Mouse (Mus musculus): ENCODE measurements around the gene Thsd7b. TPM values are rescaled to one million over a fixed set of nuclear protein-coding genes. Genes with fewer than 3 reads are reported as not detected.
"Not testable (repeated sequence)": the region's sequence is repeated elsewhere in the genome, so short reads cannot be mapped to it uniquely, and the experiment has no call there.

The Thsd7b gene
- total RNA-seq, 1 experiment from 2014 or later: not detected

GRCm38 (mm10) chr1:129602284-129602683 lies 329.2 kb downstream of the Thsd7b start:
- no peak for ATAC-seq (ENCODE audit: extremely low read depth, insufficient number of reproducible peaks, low FRiP score, poor library complexity, severe bottlenecking)

DNA sequence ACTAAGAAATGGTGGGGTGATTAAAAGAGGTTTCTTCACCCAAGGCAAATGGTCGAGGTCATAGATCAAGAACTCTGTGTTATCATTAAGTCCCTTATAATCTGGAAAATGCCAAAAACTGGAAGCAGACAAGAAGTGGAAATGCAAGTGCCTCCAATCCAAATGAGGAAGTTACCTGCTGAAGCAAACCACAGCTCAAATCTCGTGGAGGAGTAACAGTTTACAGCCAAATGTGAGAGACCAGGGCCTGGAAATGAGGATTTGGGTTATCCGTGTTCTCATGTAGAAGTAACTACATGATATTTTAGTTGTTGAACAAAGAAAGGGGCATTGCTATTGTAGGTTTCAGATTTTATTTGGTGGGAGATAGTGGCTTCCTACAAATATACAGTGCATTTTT lies 335.3 kb downstream of the Thsd7b start:
- no peak for ATAC-seq (ENCODE audit: extremely low read depth, insufficient number of reproducible peaks, low FRiP score, poor library complexity, severe bottlenecking)

- no peak for ATAC-seq (ENCODE audit: extremely low read depth, insufficient number of reproducible peaks, low FRiP score, poor library complexity, severe bottlenecking)
Measured at GRCm38 (mm10) chr1:129616080-129616479, 343.0 kb downstream of the Thsd7b start.

- no peak for ATAC-seq (ENCODE audit: extremely low read depth, insufficient number of reproducible peaks, low FRiP score, poor library complexity, severe bottlenecking)
Measured at GRCm38 (mm10) chr1:129619440-129620301, 346.6 kb downstream of the Thsd7b start.

DNA sequence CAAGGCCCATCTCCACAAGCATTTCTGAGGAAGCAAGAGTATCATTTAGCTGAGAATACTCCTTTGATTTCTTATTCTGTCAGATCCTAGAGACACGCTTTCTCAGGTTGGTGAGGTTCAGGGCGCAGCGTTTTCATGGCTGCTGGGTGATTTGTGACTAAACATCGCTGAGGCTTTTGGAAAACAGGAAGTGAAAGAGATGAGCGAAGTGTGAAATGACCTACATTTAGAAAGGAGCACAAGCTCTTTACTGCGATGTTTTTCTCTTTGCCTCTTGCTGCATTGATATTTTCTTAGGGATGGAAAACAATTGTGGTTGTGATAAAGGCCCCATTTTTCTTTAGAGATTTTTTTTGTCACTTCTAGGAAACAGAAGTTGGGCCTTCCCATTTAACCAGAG lies 351.4 kb downstream of the Thsd7b start:
- no peak for ATAC-seq (ENCODE audit: extremely low read depth, insufficient number of reproducible peaks, low FRiP score, poor library complexity, severe bottlenecking)

- ATAC-seq (ENCODE audit: extremely low read depth, insufficient number of reproducible peaks, low FRiP score, poor library complexity, severe bottlenecking): no peak
Measured at GRCm38 (mm10) chr1:129635146-129635545, 362.0 kb downstream of the Thsd7b start.

DNA sequence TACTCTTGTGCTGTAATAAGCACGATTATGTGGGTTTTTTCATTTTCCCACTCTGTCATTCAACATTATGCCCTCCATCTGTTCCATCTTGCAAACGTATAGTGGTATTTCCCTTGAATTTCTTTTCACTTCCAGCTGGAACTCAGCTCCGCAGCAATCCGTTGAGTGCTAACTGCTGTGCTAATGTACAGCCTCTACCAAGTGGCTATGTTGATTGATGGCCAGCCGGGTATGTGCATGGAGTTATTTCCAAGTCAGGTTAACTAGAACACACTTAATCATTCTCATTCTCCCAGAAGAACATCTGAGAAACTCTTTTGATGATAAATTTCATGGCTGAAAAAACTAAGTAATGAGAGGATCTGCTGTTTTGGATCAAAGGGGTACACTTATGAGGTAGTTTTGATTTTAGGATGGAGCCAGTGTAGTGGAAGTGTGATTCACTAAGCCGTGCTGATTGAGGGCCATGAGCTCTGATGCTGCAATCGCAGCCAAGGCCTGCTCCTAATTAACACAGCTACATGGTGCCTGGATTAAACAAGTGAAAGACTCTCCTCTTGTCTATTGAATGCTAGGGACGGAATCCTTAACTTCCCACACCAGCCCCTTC lies 371.3 kb downstream of the Thsd7b start:
- ATAC-seq (ENCODE audit: extremely low read depth, insufficient number of reproducible peaks, low FRiP score, poor library complexity, severe bottlenecking): no peak

DNA sequence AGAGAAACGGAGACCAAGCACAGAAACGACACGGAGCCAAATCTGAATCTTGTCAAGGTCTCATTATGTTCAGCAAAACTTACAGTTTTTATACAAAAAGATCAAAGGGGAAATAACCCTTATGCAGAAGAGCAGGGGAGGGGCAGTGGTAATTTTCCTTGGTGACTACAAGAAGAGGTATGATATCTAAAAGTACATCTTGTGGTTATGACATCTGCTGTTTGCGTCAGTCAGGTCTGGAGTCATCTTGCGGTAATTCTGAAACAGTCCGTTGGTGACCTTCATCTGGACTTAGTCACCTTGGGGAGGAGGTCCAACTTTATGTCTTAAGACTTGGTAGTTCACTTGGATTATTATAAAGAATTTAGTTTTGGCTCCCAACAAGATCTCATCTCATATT lies 378.3 kb downstream of the Thsd7b start:
- ATAC-seq (ENCODE audit: extremely low read depth, insufficient number of reproducible peaks, low FRiP score, poor library complexity, severe bottlenecking): not testable (repeated sequence)

- no peak for ATAC-seq (ENCODE audit: extremely low read depth, insufficient number of reproducible peaks, low FRiP score, poor library complexity, severe bottlenecking)
Measured at GRCm38 (mm10) chr1:129658045-129658444, 384.9 kb downstream of the Thsd7b start.

DNA sequence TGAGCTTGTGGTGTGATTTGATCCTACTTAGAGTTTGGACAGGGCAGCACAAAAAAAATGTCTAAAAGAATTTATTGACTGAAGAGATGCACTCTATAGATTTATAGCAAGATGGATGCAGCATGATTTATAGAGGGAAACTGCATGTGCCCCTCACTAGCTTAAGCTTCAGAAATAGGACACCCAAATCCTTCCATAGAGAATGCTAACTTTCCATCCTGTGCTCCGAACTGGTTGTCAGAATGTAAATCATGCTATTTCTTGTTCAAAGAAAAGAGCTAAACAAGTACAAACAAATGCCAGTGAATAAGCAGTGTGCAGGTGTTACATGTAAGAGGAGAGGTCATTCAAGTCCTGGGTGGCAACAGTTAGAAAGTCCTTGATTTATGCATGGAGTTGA lies 402.8 kb downstream of the Thsd7b start:
- ATAC-seq (ENCODE audit: extremely low read depth, insufficient number of reproducible peaks, low FRiP score, poor library complexity, severe bottlenecking): no peak

DNA sequence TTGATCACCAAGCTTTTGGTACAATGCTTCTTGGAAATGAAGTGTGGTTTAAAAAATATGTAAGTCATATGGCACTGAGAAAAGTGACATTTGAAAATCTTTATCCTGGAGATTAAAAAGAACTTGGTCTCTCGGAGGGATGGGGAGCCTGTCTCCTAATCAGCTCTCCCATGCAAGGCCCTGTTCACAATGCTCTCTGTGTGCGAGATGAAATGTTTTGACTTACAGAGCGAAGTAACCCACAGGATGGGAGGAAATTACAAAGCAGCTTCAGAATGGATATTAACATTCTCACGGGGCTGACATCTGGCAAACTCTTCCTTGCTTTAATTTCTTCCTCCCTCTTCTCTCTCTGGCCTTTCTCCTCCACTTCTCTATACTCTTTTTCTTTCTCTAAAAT lies 405.7 kb downstream of the Thsd7b start:
- ATAC-seq (ENCODE audit: extremely low read depth, insufficient number of reproducible peaks, low FRiP score, poor library complexity, severe bottlenecking): no peak

GRCm38 (mm10) chr1:129705701-129706100 lies 432.6 kb downstream of the Thsd7b start:
- no peak for ATAC-seq (ENCODE audit: extremely low read depth, insufficient number of reproducible peaks, low FRiP score, poor library complexity, severe bottlenecking)

DNA sequence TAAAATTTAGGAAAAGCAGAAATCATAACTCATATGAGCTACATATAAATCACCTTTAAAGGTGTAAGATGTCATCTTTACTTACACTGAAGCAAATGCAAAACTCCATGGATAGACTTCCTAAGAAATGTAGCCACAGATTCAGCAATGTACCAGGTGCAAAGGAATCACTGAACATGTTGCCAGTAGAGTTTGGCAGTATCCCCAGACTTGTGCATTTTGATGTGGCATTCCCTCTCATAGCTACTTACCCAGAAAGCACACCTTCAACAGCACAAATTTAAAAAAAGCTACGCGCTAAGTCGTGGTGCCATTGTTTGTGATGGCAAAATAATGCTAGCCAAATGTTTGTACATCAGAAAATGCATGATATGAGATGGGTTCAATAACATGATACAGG lies 439.6 kb downstream of the Thsd7b start:
- no peak for ATAC-seq (ENCODE audit: extremely low read depth, insufficient number of reproducible peaks, low FRiP score, poor library complexity, severe bottlenecking)

DNA sequence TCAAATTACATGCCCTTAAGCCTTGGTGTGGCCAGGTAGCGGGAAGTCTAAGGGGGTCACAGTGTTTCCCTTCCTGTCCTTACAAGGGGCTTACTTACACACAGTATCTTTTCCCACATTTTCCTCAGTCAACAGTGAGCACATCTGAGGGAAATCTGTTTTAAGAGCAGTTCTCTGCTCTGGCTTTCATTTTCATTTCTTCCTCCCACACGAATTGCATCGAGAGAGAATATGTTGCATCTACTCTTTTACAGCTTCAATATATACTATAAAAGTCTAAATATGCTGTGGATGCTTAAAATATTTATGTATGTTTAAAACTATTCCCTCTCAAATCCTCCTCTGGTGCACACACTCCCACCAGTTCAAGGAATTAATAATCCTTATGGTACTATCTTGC lies 440.5 kb downstream of the Thsd7b start:
- no peak for ATAC-seq (ENCODE audit: extremely low read depth, insufficient number of reproducible peaks, low FRiP score, poor library complexity, severe bottlenecking)

DNA sequence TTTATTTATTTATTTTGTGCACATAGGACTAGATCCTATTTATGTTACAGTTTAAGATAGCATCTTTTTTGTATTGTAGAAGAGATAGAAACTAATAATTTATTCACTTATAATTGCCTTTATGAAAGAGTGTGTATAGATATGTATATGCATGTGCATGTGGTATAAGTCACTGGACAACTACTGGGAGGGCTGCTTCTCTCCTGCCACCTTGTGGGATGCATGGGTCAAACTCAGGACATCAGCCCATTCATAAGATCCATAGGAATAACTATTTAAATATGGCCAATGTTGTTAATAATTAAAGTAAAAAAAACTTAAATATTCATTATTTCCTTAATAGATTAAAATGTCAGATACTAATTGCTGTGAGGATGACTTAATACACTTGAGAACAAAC lies 446.5 kb downstream of the Thsd7b start:
- no peak for ATAC-seq (ENCODE audit: extremely low read depth, insufficient number of reproducible peaks, low FRiP score, poor library complexity, severe bottlenecking)

DNA sequence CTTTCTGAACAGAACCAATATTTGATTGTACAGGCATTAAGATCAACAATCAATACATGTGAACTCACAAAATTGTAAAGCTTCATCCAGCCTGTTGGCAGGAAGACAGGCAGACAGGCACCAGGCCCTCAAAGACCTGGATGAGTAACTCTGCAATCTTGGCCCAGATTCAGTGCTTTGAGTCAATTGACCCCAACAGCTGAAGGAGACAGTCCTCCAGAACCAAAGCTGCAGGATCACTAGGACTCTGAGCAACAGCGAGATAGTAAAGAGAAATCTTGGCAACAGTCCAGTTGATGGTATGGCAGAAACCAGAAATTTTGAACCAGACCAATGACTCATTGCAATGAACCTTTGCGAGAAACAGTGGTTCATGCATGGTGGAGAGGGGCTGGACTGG lies 458.9 kb downstream of the Thsd7b start:
- no peak for ATAC-seq (ENCODE audit: extremely low read depth, insufficient number of reproducible peaks, low FRiP score, poor library complexity, severe bottlenecking)

DNA sequence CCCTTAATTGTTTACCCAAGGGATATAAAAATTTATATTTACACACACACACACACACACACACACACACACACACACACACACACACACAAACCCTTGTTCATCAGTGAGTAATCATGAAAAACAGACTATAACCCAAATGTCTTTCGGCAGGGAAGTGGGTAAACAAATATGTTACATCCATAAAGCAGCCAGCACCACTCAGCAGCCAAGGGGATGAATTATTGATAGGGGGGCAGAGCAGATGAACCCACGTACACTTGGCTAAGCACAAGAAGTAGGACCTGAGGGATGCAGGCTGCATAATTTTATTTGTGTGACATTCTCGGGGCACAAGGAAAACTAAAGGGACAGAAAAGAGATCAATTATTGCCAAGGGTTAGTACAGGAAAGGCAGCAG lies 474.5 kb downstream of the Thsd7b start:
- ATAC-seq (ENCODE audit: extremely low read depth, insufficient number of reproducible peaks, low FRiP score, poor library complexity, severe bottlenecking): no peak

- ATAC-seq (ENCODE audit: extremely low read depth, insufficient number of reproducible peaks, low FRiP score, poor library complexity, severe bottlenecking): no peak
Measured at GRCm38 (mm10) chr1:129756548-129757240, 483.6 kb downstream of the Thsd7b start.

DNA sequence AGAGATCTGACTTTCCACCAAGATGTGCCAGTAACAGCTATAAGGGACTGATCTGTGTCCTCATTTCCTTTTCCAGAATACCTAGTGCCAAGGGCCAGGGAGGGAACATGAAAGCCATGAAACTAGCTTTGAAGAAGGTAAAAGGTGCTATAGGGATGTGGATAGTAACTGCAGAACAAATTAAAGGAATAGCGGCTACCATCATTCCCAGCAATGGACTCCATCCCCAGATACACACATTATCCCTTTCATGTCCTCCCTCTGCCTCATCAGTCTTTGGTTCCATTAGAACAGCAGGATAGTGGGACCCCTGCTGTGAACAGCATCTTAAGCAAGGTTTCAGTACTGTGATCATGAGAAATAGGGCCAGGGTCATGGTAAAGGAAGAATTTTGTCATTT lies 485.9 kb downstream of the Thsd7b start:
- ATAC-seq (ENCODE audit: extremely low read depth, insufficient number of reproducible peaks, low FRiP score, poor library complexity, severe bottlenecking): no peak

- no peak for ATAC-seq (ENCODE audit: extremely low read depth, insufficient number of reproducible peaks, low FRiP score, poor library complexity, severe bottlenecking)
Measured at GRCm38 (mm10) chr1:129761234-129761633, 488.1 kb downstream of the Thsd7b start.

Measured in neutrophil, adult 5-6 weeks (primary cell).